Mouse (Mus musculus) intestine, postnatal 0 days (tissue): ENCODE measurements at regions not wholly inside any gene's neighbourhood (a gene's known extent, or its start where the extent isn't known, plus 50 kb on each side); places are given as distances from the start of the nearest gene placed in this dataset.

Experiments
- ATAC-seq: fragments of 200-750 bp; cut with Nextera tagmentation; 2 replicates; pipeline ENCODE4 v1.8.0; 2017; ENCODE audit warnings: mild to moderate bottlenecking, moderate TSS enrichment, moderate library complexity
- H3K27ac ChIP-seq: fragments of 300-500 bp; sonication (generic); 2 replicates; pipeline ENCODE4 v1.5.1; 2014; ENCODE audit warnings: mild to moderate bottlenecking, low read depth, low read length, moderate library complexity
- H3K27me3 ChIP-seq: fragments of 300-500 bp; sonication (generic); replicated peaks from 2 replicates; pipeline ENCODE4 v1.6.1; 2014; ENCODE audit warnings: low read length, mixed read lengths; ENCODE audit not compliant: control insufficient read depth, insufficient read depth
- H3K36me3 ChIP-seq: fragments of 300-500 bp; sonication (generic); 2 replicates; pipeline ENCODE4 v1.6.1; 2014; ENCODE audit warnings: mild to moderate bottlenecking, moderate library complexity; ENCODE audit not compliant: control insufficient read depth, insufficient read depth
- H3K4me1 ChIP-seq: fragments of 300-500 bp; sonication (generic); replicated peaks from 2 replicates; pipeline ENCODE4 v1.6.1; 2014; ENCODE audit warnings: antibody characterized with exemption, low read length, mixed read lengths; ENCODE audit not compliant: control insufficient read depth, insufficient read depth
- H3K4me2 ChIP-seq: fragments of 300-500 bp; sonication (generic); replicated peaks from 2 replicates; pipeline ENCODE4 v1.6.1; 2014; ENCODE audit warnings: low read depth, mild to moderate bottlenecking, moderate library complexity
- H3K4me3 ChIP-seq: fragments of 300-500 bp; sonication (generic); 2 replicates; pipeline ENCODE4 v1.5.1; 2014; ENCODE audit warnings: low read depth, low read length
- H3K9ac ChIP-seq: fragments of 300-500 bp; sonication (generic); 2 replicates; pipeline ENCODE4 v1.6.1; 2014; ENCODE audit warnings: mild to moderate bottlenecking, low read depth, low read length
- H3K9me3 ChIP-seq: fragments of 300-500 bp; sonication (generic); 2 replicates; pipeline ENCODE4 v1.6.1; 2016; ENCODE audit warnings: mixed run types; ENCODE audit not compliant: control insufficient read depth
- CTCF ChIP-seq: sonication (generic); IDR thresholded peaks from 2 replicates; pipeline ENCODE4 v1.5.1; 2016; ENCODE audit warnings: low read depth, mild to moderate bottlenecking, control low read depth, antibody characterized with exemption, moderate library complexity
- WGBS: fragments of 180-500 bp; shearing (Covaris S2); extraction: QIAGEN DNeasy Blood & Tissue Kit; methylation state at CpG from one replicate; pipeline ENCODE4 v1.1.7; 2014; 5-methylcytosine and 5-hydroxymethylcytosine counted together

DNA sequence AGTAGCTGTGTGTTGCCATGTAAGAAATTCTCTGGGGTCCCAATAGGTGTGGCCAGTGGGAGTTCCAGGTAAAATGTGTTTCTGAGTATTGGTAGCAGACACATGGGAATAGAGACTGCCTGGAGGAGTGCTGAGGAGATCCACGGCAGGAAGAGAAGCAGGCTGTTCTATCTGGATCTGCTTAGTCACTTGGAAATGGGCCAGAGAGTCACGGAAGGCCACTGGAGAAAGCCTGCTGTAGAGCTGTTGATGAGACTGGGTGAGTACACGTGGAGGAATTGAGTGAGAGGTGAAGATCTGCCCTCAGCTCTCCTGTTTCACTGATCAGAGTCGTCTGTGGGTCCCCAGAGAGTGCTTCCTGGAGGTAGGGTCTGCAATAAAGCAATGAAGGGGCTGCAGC, 120.2 kb downstream of the Tm4sf1 start:
- H3K4me1 ChIP-seq = no peaks in the 10 kb centered on the region
- no peak overlapping the region for H3K27ac ChIP-seq
- H3K4me2 ChIP-seq = no peak overlapping the region
- H3K36me3 ChIP-seq = no peaks in the 10 kb centered on the region
- H3K9me3 ChIP-seq = no peaks in the 10 kb centered on the region
- no peaks in the 10 kb centered on the region for H3K27me3 ChIP-seq
- ATAC-seq = no peak
- no peak overlapping the region for H3K9ac ChIP-seq
- H3K4me3 ChIP-seq = no peak overlapping the region
- TF ChIP-seq CTCF = no peak
- WGBS = 44% methylated on average over 4 of the region's 4 CpGs

DNA sequence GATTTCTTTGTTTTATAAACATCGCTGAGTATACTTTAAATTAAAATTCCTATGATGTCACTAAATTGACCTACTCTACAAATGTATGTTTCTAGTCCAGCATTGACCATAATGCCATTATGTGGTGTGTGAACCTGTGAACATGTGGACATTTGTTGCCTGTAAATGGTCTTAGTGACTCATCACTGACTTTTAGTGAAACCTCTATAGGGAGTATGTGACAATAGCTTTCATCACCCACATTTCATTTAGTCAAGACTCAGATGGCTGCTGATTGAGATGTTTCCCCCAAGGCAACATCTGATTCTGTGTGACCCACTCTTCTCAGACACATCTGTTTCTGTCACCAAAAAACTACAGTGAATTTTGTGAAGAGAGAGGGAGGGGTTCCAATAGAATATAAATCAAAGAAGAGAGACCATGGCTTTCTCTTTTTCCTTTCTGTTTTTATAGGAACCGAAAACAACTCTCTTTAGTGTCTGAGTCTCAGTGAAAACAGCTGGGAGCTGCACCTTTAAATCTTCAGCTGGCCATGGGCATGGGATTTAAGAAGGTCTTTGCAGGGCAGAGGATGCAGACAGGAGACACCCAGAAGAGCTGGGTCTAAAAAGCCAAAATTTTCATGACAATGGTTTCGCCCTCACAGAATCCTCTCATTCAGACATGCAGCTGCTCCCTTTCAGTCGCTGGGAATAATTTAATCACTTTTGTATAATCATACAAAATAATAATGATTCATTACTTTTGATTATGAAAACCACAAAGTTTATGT, 148.4 kb downstream of the Tm4sf1 start:
- ATAC-seq = no peak
- no peak overlapping the region for H3K27ac ChIP-seq
- TF ChIP-seq CTCF = no peak
- no peaks in the 10 kb centered on the region for H3K9me3 ChIP-seq
- no peaks in the 10 kb centered on the region for H3K4me1 ChIP-seq
- no peaks in the 10 kb centered on the region for H3K27me3 ChIP-seq
- 66% methylated on average over 4 of the region's 4 CpGs for WGBS
- no peak overlapping the region for H3K4me2 ChIP-seq
- no peak overlapping the region for H3K4me3 ChIP-seq
- H3K9ac ChIP-seq = no peak overlapping the region
- H3K36me3 ChIP-seq = no peaks in the 10 kb centered on the region

DNA sequence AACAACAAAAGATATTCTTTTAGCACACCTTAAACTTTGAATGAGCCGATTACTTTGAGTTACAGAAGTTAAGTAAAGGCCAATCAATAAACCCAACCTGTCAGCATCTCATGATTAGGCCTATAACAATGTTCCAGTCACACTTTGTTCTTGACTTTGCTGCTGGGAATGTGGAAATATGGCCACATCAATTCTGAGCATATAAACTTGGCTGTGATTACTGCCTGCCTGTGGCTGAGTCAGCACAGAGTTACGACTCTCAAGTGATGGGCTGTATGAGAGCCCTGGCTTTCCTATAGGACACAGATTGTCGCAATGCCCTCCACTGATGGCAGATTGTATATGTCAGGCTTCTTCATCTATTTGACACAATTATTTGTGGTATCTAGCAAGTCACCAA, 152.6 kb downstream of the Tm4sf1 start:
- Histone ChIP-seq H3K4me3 (no peak overlapping the region), H3K27ac (no peak overlapping the region), H3K4me1 (no peaks in the 10 kb centered on the region), H3K4me2 (no peak overlapping the region), H3K36me3 (no peaks in the 10 kb centered on the region), H3K9ac (no peak overlapping the region), H3K9me3 (no peaks in the 10 kb centered on the region), H3K27me3 (no peaks in the 10 kb centered on the region)
- ATAC-seq = no peak
- 76% methylated on average over 3 of the region's 3 CpGs for WGBS
- TF ChIP-seq CTCF = no peak

GRCm38 (mm10) chr3:57136847-57137246, 164.9 kb downstream of the Tm4sf1 start:
- peak overlapping the region; percentile 23 for H3K4me3 ChIP-seq
- H3K27ac ChIP-seq = no peak overlapping the region
- no peak for ATAC-seq
- WGBS = 15% methylated on average over 24 of the region's 24 CpGs
- no peaks in the 10 kb centered on the region for H3K36me3 ChIP-seq
- H3K9ac ChIP-seq = no peak overlapping the region
- peak overlapping the region; percentile 64 for H3K4me2 ChIP-seq
- no peak for TF ChIP-seq CTCF
- no peaks in the 10 kb centered on the region for H3K27me3 ChIP-seq
- H3K9me3 ChIP-seq = no peaks in the 10 kb centered on the region
- H3K4me1 ChIP-seq = no peaks in the 10 kb centered on the region

GRCm38 (mm10) chr3:57128606-57129005, 173.2 kb downstream of the Tm4sf1 start:
- no peak overlapping the region for H3K4me3 ChIP-seq
- ATAC-seq = no peak
- no peaks in the 10 kb centered on the region for H3K36me3 ChIP-seq
- H3K9me3 ChIP-seq = no peaks in the 10 kb centered on the region
- TF ChIP-seq CTCF = no peak
- no peak overlapping the region for H3K27ac ChIP-seq
- H3K4me1 ChIP-seq = no peaks in the 10 kb centered on the region
- no peak overlapping the region for H3K9ac ChIP-seq
- 84% methylated on average over 2 of the region's 2 CpGs for WGBS
- H3K4me2 ChIP-seq = no peak overlapping the region
- no peaks in the 10 kb centered on the region for H3K27me3 ChIP-seq

- no peak overlapping the region for H3K27ac ChIP-seq
- H3K4me1 ChIP-seq = no peaks in the 10 kb centered on the region
- no peaks in the 10 kb centered on the region for H3K9me3 ChIP-seq
- H3K27me3 ChIP-seq = no peaks in the 10 kb centered on the region
- no peak overlapping the region for H3K4me3 ChIP-seq
- ATAC-seq = no peak
- no peaks in the 10 kb centered on the region for H3K36me3 ChIP-seq
- no peak overlapping the region for H3K4me2 ChIP-seq
- 70% methylated on average over 4 of the region's 4 CpGs for WGBS
- no peak for TF ChIP-seq CTCF
- no peak overlapping the region for H3K9ac ChIP-seq
Observed at GRCm38 (mm10) chr3:57125792-57126485, 175.8 kb downstream of the Tm4sf1 start.
